Mouse (Mus musculus) lung, postnatal 4 days (tissue): ENCODE measurements around the gene Cemip2.
A peak's percentile ranks its signal among the peaks of the same experiment; 100 is the strongest.

Experiments used
- DNase-seq, 2 experiments: peaks; one replicate each; pipeline ENCODE4 v3.0.0; 2021

Gene Cemip2

GRCm38 (mm10) chr19:21778147-21778917 is at the start of gene Cemip2:
Gene Cemip2, plus strand, starts transcription at chr19:21778342.
- peak; percentile 97 to 98 for DNase-seq

GRCm38 (mm10) chr19:21728342-21728741 is 49.8 kb upstream of the Cemip2 start:
- no peak for DNase-seq

- DNase-seq = no peak
Observed at GRCm38 (mm10) chr19:21731887-21732286, 46.3 kb upstream of the Cemip2 start.

GRCm38 (mm10) chr19:21733176-21733575 is 45.0 kb upstream of the Cemip2 start:
- DNase-seq = no peak

GRCm38 (mm10) chr19:21734112-21734511 is 44.0 kb upstream of the Cemip2 start:
- DNase-seq = peak in 1 of 2 experiments; percentile 33

GRCm38 (mm10) chr19:21737446-21737845 is 40.7 kb upstream of the Cemip2 start:
- peak; percentile 48 to 53 for DNase-seq

GRCm38 (mm10) chr19:21737881-21738590 is 40.1 kb upstream of the Cemip2 start:
- peak; percentile 29 to 42 for DNase-seq

- DNase-seq = no peak
Observed at GRCm38 (mm10) chr19:21738591-21739280, 39.4 kb upstream of the Cemip2 start.

- DNase-seq = peak in 1 of 2 experiments; percentile 24
Observed at GRCm38 (mm10) chr19:21742138-21742537, 36.0 kb upstream of the Cemip2 start.

GRCm38 (mm10) chr19:21745586-21745985 is 32.6 kb upstream of the Cemip2 start:
- no peak for DNase-seq

- peak; percentile 53 to 78 for DNase-seq
Observed at GRCm38 (mm10) chr19:21747356-21747755, 30.8 kb upstream of the Cemip2 start.

- no peak for DNase-seq
Observed at GRCm38 (mm10) chr19:21750154-21750553, 28.0 kb upstream of the Cemip2 start.

GRCm38 (mm10) chr19:21761676-21762075 is 16.5 kb upstream of the Cemip2 start:
- DNase-seq = no peak

- DNase-seq = no peak
Observed at GRCm38 (mm10) chr19:21764013-21764412, 14.1 kb upstream of the Cemip2 start.

- DNase-seq = no peak
Observed at GRCm38 (mm10) chr19:21764738-21765137, 13.4 kb upstream of the Cemip2 start.

- DNase-seq = peak in 1 of 2 experiments; percentile 38
Observed at GRCm38 (mm10) chr19:21767500-21768045, 10.6 kb upstream of the Cemip2 start.

GRCm38 (mm10) chr19:21769796-21770195 is 8.3 kb upstream of the Cemip2 start:
- no peak for DNase-seq

GRCm38 (mm10) chr19:21771586-21771985 is 6.6 kb upstream of the Cemip2 start:
- DNase-seq = no peak

- DNase-seq = no peak
Observed at GRCm38 (mm10) chr19:21773621-21774020, 4.5 kb upstream of the Cemip2 start.

GRCm38 (mm10) chr19:21775629-21776028 is 2.5 kb upstream of the Cemip2 start:
- DNase-seq = no peak

- DNase-seq = no peak
Observed at GRCm38 (mm10) chr19:21776671-21777070, 1.5 kb upstream of the Cemip2 start.

- DNase-seq = peak; percentile 69 to 76
Observed at GRCm38 (mm10) chr19:21777171-21777731, 891 bp upstream of the Cemip2 start.

GRCm38 (mm10) chr19:21779106-21779505 is 964 bp downstream of the Cemip2 start:
- DNase-seq = no peak
